Mouse (Mus musculus) lung, embryonic 15.5 days (tissue): Measurements from ENCODE around the gene Zfp771. TPM values are rescaled to one million over a fixed set of nuclear protein-coding genes. Genes with fewer than 3 reads are reported as not detected.

Source experiments
- ATAC-seq: fragments of 200-750 bp; cut with Nextera tagmentation; 2 replicates; pipeline ENCODE4 v1.8.0; 2017; ENCODE audit warnings: moderate number of reproducible peaks, borderline replicate concordance; ENCODE audit not compliant: low FRiP score, low TSS enrichment; ENCODE audit errors: extremely low read depth
- H3K27ac ChIP-seq: fragments of 300-500 bp; sonication (generic); 2 replicates; pipeline ENCODE4 v1.5.1; 2015; ENCODE audit warnings: moderate library complexity, mild to moderate bottlenecking, inconsistent platforms
- H3K27me3 ChIP-seq: fragments of 300-500 bp; sonication (generic); 2 replicates; pipeline ENCODE4 v1.6.1; 2015; ENCODE audit warnings: inconsistent platforms
- H3K36me3 ChIP-seq: fragments of 300-500 bp; sonication (generic); 2 replicates; pipeline ENCODE4 v1.6.1; 2015; ENCODE audit warnings: inconsistent platforms
- H3K4me1 ChIP-seq: fragments of 300-500 bp; sonication (generic); 2 replicates; pipeline ENCODE4 v1.6.1; 2015; ENCODE audit warnings: inconsistent platforms
- H3K4me2 ChIP-seq: fragments of 300-500 bp; sonication (generic); 2 replicates; pipeline ENCODE4 v1.6.1; 2015; ENCODE audit warnings: inconsistent platforms, mild to moderate bottlenecking, moderate library complexity
- H3K4me3 ChIP-seq: fragments of 300-500 bp; sonication (generic); 2 replicates; pipeline ENCODE4 v1.5.1; 2015; ENCODE audit warnings: mild to moderate bottlenecking, inconsistent platforms
- H3K9ac ChIP-seq: fragments of 300-500 bp; sonication (generic); 2 replicates; pipeline ENCODE4 v1.6.1; 2015; ENCODE audit warnings: inconsistent platforms
- H3K9me3 ChIP-seq: fragments of 300-500 bp; sonication (generic); 2 replicates; pipeline ENCODE4 v1.6.1; 2016; ENCODE audit warnings: inconsistent platforms
- WGBS: fragments of 180-500 bp; shearing (Covaris S2); methylation state at CpG from one replicate; pipeline ENCODE4 v1.1.7; 2015; 5-methylcytosine and 5-hydroxymethylcytosine counted together
- polyA plus RNA-seq: library from polyadenylated mRNA; unstranded; fragments of >200 nt; fragmentation: Nextera tagmentation; extraction: Ambion mirVana; gene quantifications from 2 replicates; pipeline ENCODE4 v1.2.1, GENCODE M21; 2015

The Zfp771 gene
- polyA plus RNA-seq, 1 experiment from 2014 or later = 63.0 TPM

- Histone ChIP-seq H3K4me2 (no peak overlapping the region), H3K9me3 (no peaks in the 10 kb centered on the region), H3K27me3 (no peaks in the 10 kb centered on the region), H3K9ac (no peak overlapping the region), H3K4me1 (no peaks in the 10 kb centered on the region), H3K4me3 (no peak overlapping the region), H3K27ac (no peak overlapping the region), H3K36me3 (no peaks in the 10 kb centered on the region)
- ATAC-seq = no peak
- WGBS = 93% methylated on average over 3 of the region's 3 CpGs
Observed at GRCm38 (mm10) chr7:127223106-127223505, 21.0 kb upstream of the Zfp771 start.

- Histone ChIP-seq H3K27me3 (no peaks in the 10 kb centered on the region), H3K9ac (no peak overlapping the region), H3K36me3 (no peaks in the 10 kb centered on the region), H3K27ac (no peak overlapping the region), H3K4me3 (no peak overlapping the region), H3K4me2 (no peak overlapping the region), H3K9me3 (no peaks in the 10 kb centered on the region), H3K4me1 (no peaks in the 10 kb centered on the region)
- no peak for ATAC-seq
- 73% methylated on average over 6 of the region's 6 CpGs for WGBS
Observed at GRCm38 (mm10) chr7:127223515-127224478, 20.3 kb upstream of the Zfp771 start.

- no peaks in the 10 kb centered on the region for H3K9me3 ChIP-seq
- H3K4me3 ChIP-seq = no peak overlapping the region
- H3K27me3 ChIP-seq = no peaks in the 10 kb centered on the region
- H3K4me2 ChIP-seq = no peak overlapping the region
- no peaks in the 10 kb centered on the region; the same call in 1 of the 2 replicates for H3K4me1 ChIP-seq
- WGBS = 85% methylated on average over 6 of the region's 6 CpGs
- no peak overlapping the region for H3K9ac ChIP-seq
- peaks cover 5% of the 10 kb centered on the region; the same call in 1 of the 2 replicates for H3K36me3 ChIP-seq
- H3K27ac ChIP-seq = no peak overlapping the region
- ATAC-seq = no peak
Observed at GRCm38 (mm10) chr7:127224616-127225015, 19.5 kb upstream of the Zfp771 start.

- H3K9me3 ChIP-seq = no peaks in the 10 kb centered on the region
Observed at GRCm38 (mm10) chr7:127225147-127225995, 18.7 kb upstream of the Zfp771 start.

GRCm38 (mm10) chr7:127228615-127229303 lies 15.3 kb upstream of the Zfp771 start:
- no peak for ATAC-seq
- peaks cover 12% of the 10 kb centered on the region; the same call in 1 of the 2 replicates for H3K36me3 ChIP-seq
- WGBS = 59% methylated on average over 4 of the region's 4 CpGs

More at GRCm38 (mm10) chr7:127225147-127225995, 18.7 kb upstream of the Zfp771 start:
- H3K27ac ChIP-seq = no peak overlapping the region
- H3K27me3 ChIP-seq = no peaks in the 10 kb centered on the region
- H3K4me2 ChIP-seq = no peak overlapping the region
- WGBS = 84% methylated on average over 11 of the region's 11 CpGs
- no peak overlapping the region for H3K4me3 ChIP-seq
- peaks cover 7% of the 10 kb centered on the region for H3K4me1 ChIP-seq
- no peak overlapping the region for H3K9ac ChIP-seq
- ATAC-seq = peak; percentile 30; the same call in 1 of the 2 replicates
- H3K36me3 ChIP-seq = peaks cover 10% of the 10 kb centered on the region; the same call in 1 of the 2 replicates

GRCm38 (mm10) chr7:127231376-127231775 lies 12.7 kb upstream of the Zfp771 start:
- H3K4me3 ChIP-seq = peak overlapping the region; percentile 95
- no peaks in the 10 kb centered on the region for H3K9me3 ChIP-seq
- peak overlapping the region; percentile 94 for H3K9ac ChIP-seq
- no peak for ATAC-seq
- peaks cover 29% of the 10 kb centered on the region for H3K36me3 ChIP-seq
- H3K27ac ChIP-seq = no peak overlapping the region
- H3K27me3 ChIP-seq = no peaks in the 10 kb centered on the region
- 42% methylated on average over 3 of the region's 3 CpGs for WGBS
- H3K4me1 ChIP-seq = peaks cover 33% of the 10 kb centered on the region
- H3K4me2 ChIP-seq = peak overlapping the region; percentile 66

More at GRCm38 (mm10) chr7:127228615-127229303, 15.3 kb upstream of the Zfp771 start:
- Histone ChIP-seq H3K27me3 (no peaks in the 10 kb centered on the region), H3K4me2 (no peak overlapping the region), H3K9ac (no peak overlapping the region), H3K9me3 (no peaks in the 10 kb centered on the region), H3K27ac (no peak overlapping the region), H3K4me3 (no peak overlapping the region), H3K4me1 (peaks cover 24% of the 10 kb centered on the region)

GRCm38 (mm10) chr7:127231826-127232621 lies 12.1 kb upstream of the Zfp771 start:
- peaks cover 33% of the 10 kb centered on the region for H3K4me1 ChIP-seq
- no peaks in the 10 kb centered on the region for H3K27me3 ChIP-seq
- ATAC-seq = no peak
- no peaks in the 10 kb centered on the region for H3K9me3 ChIP-seq
- H3K4me3 ChIP-seq = peak overlapping the region; percentile 95
- peak overlapping the region; percentile 94 for H3K9ac ChIP-seq
- peaks cover 35% of the 10 kb centered on the region for H3K36me3 ChIP-seq
- 2% methylated on average over 20 of the region's 20 CpGs for WGBS
- H3K4me2 ChIP-seq = peak overlapping the region; percentile 66
- peak overlapping the region; percentile 99 for H3K27ac ChIP-seq

GRCm38 (mm10) chr7:127232622-127233367 lies 11.3 kb upstream of the Zfp771 start, which contains the start of the genes Zfp553 and Sept1:
Gene Zfp553, plus strand, starts transcription at chr7:127233061.
Gene Sept1, minus strand, starts transcription at chr7:127233130.
- Histone ChIP-seq H3K9me3 (no peaks in the 10 kb centered on the region), H3K4me1 (peaks cover 33% of the 10 kb centered on the region), H3K4me2 (peak within 1 kb of the TSS; percentile 66), H3K36me3 (peaks cover 43% of the 10 kb centered on the region), H3K27ac (peak within 1 kb of the TSS; percentile 99), H3K9ac (peak within 1 kb of the TSS; percentile 94), H3K4me3 (peak within 1 kb of the TSS; percentile 95), H3K27me3 (no peaks in the 10 kb centered on the region)
- ATAC-seq = peak; percentile 92
- WGBS = under 1% methylated on average over 64 of the region's 64 CpGs

- peak overlapping the region; percentile 66 for H3K4me2 ChIP-seq
- H3K9me3 ChIP-seq = no peaks in the 10 kb centered on the region
- peaks cover 49% of the 10 kb centered on the region for H3K36me3 ChIP-seq
- peak overlapping the region; percentile 94 for H3K9ac ChIP-seq
- ATAC-seq = peak; percentile 24; the same call in 1 of the 2 replicates
- H3K4me1 ChIP-seq = peaks cover 33% of the 10 kb centered on the region
- H3K27me3 ChIP-seq = no peaks in the 10 kb centered on the region
- peak overlapping the region; percentile 95 for H3K4me3 ChIP-seq
- peak overlapping the region; percentile 99 for H3K27ac ChIP-seq
- WGBS = under 1% methylated on average over 27 of the region's 27 CpGs
Observed at GRCm38 (mm10) chr7:127233368-127233749, 10.7 kb upstream of the Zfp771 start.

GRCm38 (mm10) chr7:127233765-127234164 lies 10.3 kb upstream of the Zfp771 start:
- Histone ChIP-seq H3K4me2 (peak overlapping the region; percentile 66), H3K27me3 (no peaks in the 10 kb centered on the region), H3K36me3 (peaks cover 53% of the 10 kb centered on the region), H3K9ac (peak overlapping the region; percentile 94), H3K27ac (peak overlapping the region; percentile 99), H3K4me1 (peaks cover 33% of the 10 kb centered on the region), H3K9me3 (no peaks in the 10 kb centered on the region), H3K4me3 (peak overlapping the region; percentile 95)
- ATAC-seq = no peak
- 1% methylated on average over 9 of the region's 9 CpGs for WGBS
